Mouse (Mus musculus): Measurements from ENCODE around the gene C1qtnf4.

- no peak for TF ChIP-seq POLR2A (IDR thresholded peaks at IDR 0.05; ENCODE audit: control insufficient read depth, low read depth, low read length)
- TF ChIP-seq CTCF (IDR thresholded peaks at IDR 0.05; ENCODE audit: control insufficient read depth, insufficient read depth, insufficient replicate concordance, low read depth, low read length) = no peak
These were observed 11.6 kb upstream of the C1qtnf4 start for GRCm38 (mm10) chr2:90874025-90874424.

Data from testis, adult 2 months (tissue).